Mouse (Mus musculus): ENCODE results near the gene Itpripl2. TPM values are rescaled to one million over a fixed set of nuclear protein-coding genes. Genes with fewer than 3 reads are reported as not detected.

The Itpripl2 gene
- total RNA-seq, 2 experiments from 2014 or later = 46.5 to 46.6 TPM

GRCm38 (mm10) chr7:118443371-118443770 is 48.4 kb downstream of the Itpripl2 start:
- DNase-seq = no peak

- DNase-seq = peak; percentile 17
Observed at GRCm38 (mm10) chr7:118441535-118441934, 50.2 kb downstream of the Itpripl2 start.

GRCm38 (mm10) chr7:118437101-118437802 is 54.5 kb downstream of the Itpripl2 start:
- peak; percentile 56 for DNase-seq

Other genes starting within 250 kb of the Itpripl2 start
- gene Smg1, start 248.3 kb downstream of the Itpripl2 start, total RNA-seq (2021) = 10 to 100 TPM; 47.1 to 49.9 TPM
- 1 to 10 TPM; 1.4 to 2.0 TPM for gene Syt17, start 43.8 kb downstream of the Itpripl2 start, total RNA-seq (2021)
- 100 to 1,000 TPM in 1 of 2 experiments, 10 to 100 TPM in 1; 99.7 to 112 TPM for gene Coq7, start 41.4 kb upstream of the Itpripl2 start, total RNA-seq (2021)
- 10 to 100 TPM in 1 of 2 experiments, 1 to 10 TPM in 1; 9.8 to 10.3 TPM for gene Tmc7, start 92.8 kb upstream of the Itpripl2 start, total RNA-seq (2021)
- gene Tmc5, start 105.3 kb upstream of the Itpripl2 start, total RNA-seq (2021) = 1 to 10 TPM in 1 of 2 experiments, under 1 TPM in 1; 0.69 to 1.1 TPM
- 10 to 100 TPM; 38.6 to 38.8 TPM for gene Gde1, start 213.8 kb upstream of the Itpripl2 start, total RNA-seq (2021)
- gene Ccp110, start 220.6 kb upstream of the Itpripl2 start, total RNA-seq (2021) = 1 to 10 TPM; 5.8 to 6.9 TPM
- gene Vps35l, start 248.3 kb upstream of the Itpripl2 start, total RNA-seq (2021) = 10 to 100 TPM; 36.0 to 37.1 TPM